Mouse (Mus musculus) adrenal gland, adult 8-10 months (tissue): ENCODE data around the gene Fbxl12. TPM values are rescaled to one million over a fixed set of nuclear protein-coding genes. Genes with fewer than 3 reads are reported as not detected.
"Not testable (repeated sequence)": the region's sequence is repeated elsewhere in the genome, so short reads cannot be mapped to it uniquely, and the experiment has no call there.

ENCODE experiments used
- DNase-seq: peaks from one replicate; pipeline ENCODE4 v3.0.0; 2022
- total RNA-seq, 4 experiments: library from RNA; stranded (reverse); gene quantifications; 2 replicates each; pipeline ENCODE4 v1.2.4; 2022

Gene Fbxl12
- total RNA-seq = 10 to 100 TPM; 18.1 to 39.2 (median 25.6) TPM

GRCm38 (mm10) chr9:20644360-20645081 is at the start of gene Fbxl12:
Gene Fbxl12 (minus strand): TSS chr9:20644767.
- DNase-seq = peak; percentile 75

- no peak for DNase-seq
Measured at GRCm38 (mm10) chr9:20692863-20693262, 48.3 kb upstream of the Fbxl12 start.

GRCm38 (mm10) chr9:20690449-20690848 is 45.9 kb upstream of the Fbxl12 start:
- DNase-seq = not testable (repeated sequence)

- no peak for DNase-seq
Measured at GRCm38 (mm10) chr9:20689913-20690312, 45.3 kb upstream of the Fbxl12 start.

GRCm38 (mm10) chr9:20689403-20689802 is 44.8 kb upstream of the Fbxl12 start:
- DNase-seq = no peak

- DNase-seq = no peak
Measured at GRCm38 (mm10) chr9:20685081-20685861, 40.7 kb upstream of the Fbxl12 start.

DNA sequence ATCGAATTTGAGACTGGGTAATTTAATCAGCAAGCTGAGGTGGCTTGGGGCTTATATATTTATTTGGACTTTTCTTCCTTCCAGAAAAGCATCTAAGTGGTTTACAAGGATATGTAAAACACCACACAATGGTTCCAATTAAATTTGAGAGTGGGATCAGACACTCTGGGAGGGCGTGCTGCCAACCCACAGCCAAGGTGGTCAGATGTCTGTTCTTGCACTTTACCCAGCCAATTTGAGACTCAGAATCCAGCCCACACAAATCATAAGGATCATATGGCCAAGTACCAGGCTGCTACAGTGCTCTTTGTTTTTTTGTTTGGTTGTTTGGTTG is 37.8 kb upstream of the Fbxl12 start:
- no peak for DNase-seq

- no peak for DNase-seq
Measured at GRCm38 (mm10) chr9:20681546-20682388, 37.2 kb upstream of the Fbxl12 start.

DNA sequence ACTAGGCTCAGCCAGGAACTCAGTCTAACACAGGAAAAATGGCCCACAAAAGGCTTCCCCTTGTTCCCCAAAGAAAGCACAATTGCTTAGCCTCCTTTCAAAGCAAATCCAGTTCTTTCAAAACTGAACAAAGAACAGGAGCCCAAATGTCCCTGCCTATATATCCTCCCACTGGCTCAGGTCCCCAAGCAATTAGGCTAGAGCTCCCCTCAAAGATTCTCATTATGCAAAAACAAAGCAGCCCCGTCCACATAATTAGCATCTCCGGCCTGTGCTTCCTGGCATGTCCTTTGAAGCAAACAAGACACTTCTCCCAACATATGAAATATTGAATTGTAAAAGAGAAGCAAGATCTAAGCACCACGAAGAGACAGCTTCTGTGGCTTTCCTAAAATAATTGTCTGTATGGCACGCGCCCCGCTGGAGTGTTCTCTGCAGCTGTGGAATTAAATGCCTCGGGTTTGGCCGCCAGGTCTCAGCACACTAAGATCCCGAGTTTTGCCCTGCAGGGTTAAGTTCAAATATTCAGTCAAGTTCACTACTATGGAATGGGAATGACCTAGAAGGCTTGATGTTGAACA is 35.9 kb upstream of the Fbxl12 start:
- no peak for DNase-seq

GRCm38 (mm10) chr9:20677892-20678291 is 33.3 kb upstream of the Fbxl12 start:
- no peak for DNase-seq

- DNase-seq = no peak
Measured at GRCm38 (mm10) chr9:20672047-20672446, 27.5 kb upstream of the Fbxl12 start.

- DNase-seq = no peak
Measured at GRCm38 (mm10) chr9:20668065-20668464, 23.5 kb upstream of the Fbxl12 start.

GRCm38 (mm10) chr9:20666510-20667034 is 22.0 kb upstream of the Fbxl12 start:
- DNase-seq = no peak

DNA sequence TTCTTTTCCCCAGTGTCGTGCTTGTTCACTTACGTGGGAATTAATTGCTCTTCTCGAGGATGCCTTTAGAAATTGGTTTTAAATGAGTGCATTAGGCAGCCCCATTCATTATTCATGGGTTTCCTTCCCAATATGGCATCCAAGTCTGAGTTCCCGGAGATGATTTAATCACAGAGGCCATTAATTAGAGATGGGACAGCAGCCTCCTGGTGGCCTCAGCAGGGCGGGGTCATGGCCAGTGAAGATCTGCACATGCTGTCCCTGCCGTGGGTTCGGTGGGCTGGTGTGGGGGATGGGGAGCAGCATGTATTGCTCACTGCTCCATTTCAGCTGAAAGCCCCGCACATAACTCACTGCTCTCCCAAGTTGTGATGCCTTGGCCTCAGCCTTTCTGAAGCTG is 21.4 kb upstream of the Fbxl12 start:
- no peak for DNase-seq

- no peak for DNase-seq
Measured at GRCm38 (mm10) chr9:20664982-20665637, 20.5 kb upstream of the Fbxl12 start.

GRCm38 (mm10) chr9:20664366-20664765 is 19.8 kb upstream of the Fbxl12 start:
- DNase-seq = no peak

GRCm38 (mm10) chr9:20663956-20664355 is 19.4 kb upstream of the Fbxl12 start:
- DNase-seq = no peak

- DNase-seq = no peak
Measured at GRCm38 (mm10) chr9:20662874-20663273, 18.3 kb upstream of the Fbxl12 start.

DNA sequence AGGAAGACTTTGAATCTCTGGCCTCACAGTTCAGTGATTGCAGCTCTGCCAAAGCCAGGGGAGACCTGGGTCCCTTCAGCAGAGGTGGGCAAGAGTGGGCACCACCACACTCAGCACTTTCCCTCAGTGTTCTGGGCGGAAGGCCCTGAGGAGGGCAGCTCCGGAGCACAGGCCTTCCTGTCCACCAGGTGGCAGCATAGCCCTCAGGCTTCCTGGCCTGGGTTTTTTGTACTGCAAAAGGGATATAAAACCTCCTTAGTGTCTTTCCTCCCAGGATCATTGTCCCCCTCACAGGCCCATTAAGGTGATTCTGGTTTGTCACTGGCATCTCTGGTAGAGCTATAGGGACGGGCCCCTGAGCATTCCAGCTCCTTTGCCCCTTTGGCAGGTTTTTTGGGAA is 17.8 kb upstream of the Fbxl12 start:
- DNase-seq = no peak

DNA sequence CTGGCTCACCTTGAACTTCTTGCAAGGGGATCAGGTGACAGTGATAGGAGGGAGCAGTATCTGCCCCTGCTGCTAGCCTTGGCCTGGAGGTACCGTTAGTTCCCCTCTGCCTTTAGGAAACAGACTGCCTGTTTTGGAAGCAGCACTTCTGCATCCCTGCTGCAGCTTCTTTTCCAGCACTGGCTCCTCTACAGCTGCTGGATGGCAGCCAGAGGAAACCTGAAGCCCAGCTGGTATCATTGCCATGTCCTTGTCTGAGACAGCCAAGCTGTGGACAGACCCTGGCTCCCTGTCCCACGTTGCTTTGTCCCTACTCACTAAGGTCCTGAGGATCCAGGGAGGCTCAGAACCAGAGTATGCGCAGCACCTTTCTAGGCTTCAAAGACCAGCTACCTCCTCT is 13.0 kb upstream of the Fbxl12 start:
- peak; percentile 57 for DNase-seq

DNA sequence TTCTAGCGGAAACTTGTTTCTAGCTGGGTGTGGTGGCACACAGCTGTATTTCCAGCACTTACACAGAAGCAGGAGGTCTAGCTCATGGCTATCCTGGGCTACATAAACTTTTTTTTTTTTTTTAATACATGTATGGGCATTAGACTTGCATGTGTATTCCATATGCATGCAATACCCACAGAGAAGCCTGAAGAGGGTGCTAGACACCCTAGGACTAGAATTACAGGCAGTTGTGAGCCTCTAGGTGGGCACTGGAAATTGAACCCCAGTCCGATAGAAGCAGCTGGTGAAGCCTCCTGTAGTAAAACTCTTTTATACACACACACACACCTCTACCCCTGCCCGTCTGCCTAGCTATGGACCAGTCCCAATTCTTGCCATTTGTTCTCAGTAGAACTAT is 9.3 kb upstream of the Fbxl12 start:
- no peak for DNase-seq

- DNase-seq = no peak
Measured at GRCm38 (mm10) chr9:20652260-20652658, 7.7 kb upstream of the Fbxl12 start.
